Mouse (Mus musculus): Measurements from ENCODE around the gene Coq9.

DNA sequence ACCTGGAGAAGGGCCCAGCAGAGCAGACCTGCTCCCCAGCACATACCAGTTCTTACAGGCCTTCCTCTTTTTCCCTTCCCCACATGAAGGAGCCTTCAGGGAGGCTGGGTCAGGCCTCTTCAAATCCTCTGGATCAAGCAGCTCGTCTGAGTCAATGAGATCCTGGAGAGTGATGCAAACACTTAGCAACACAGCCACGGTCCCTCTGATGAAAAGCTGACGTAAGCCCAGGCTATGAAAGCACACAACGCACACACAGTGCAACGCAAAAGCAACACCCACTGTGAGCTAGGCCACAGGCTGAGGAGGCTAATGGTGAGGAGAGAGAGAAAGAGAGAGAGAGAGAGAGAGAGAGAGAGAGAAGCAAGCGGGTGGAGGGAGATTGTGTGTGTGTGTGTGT is 13.0 kb upstream of the Coq9 start:
- TF ChIP-seq POLR2A (IDR thresholded peaks at IDR 0.05; ENCODE audit: borderline replicate concordance, extremely low read depth, low read depth, low read length): no peak
- TF ChIP-seq CTCF (IDR thresholded peaks at IDR 0.05; ENCODE audit: insufficient read depth, low read length): no peak
